Mouse (Mus musculus): ENCODE results near the gene Lrrc45. TPM values are rescaled to one million over a fixed set of nuclear protein-coding genes. Genes with fewer than 3 reads are reported as not detected.

Lrrc45 gene
- polyA plus RNA-seq, 1 experiment from 2014 or later, result 13.5 TPM

DNA sequence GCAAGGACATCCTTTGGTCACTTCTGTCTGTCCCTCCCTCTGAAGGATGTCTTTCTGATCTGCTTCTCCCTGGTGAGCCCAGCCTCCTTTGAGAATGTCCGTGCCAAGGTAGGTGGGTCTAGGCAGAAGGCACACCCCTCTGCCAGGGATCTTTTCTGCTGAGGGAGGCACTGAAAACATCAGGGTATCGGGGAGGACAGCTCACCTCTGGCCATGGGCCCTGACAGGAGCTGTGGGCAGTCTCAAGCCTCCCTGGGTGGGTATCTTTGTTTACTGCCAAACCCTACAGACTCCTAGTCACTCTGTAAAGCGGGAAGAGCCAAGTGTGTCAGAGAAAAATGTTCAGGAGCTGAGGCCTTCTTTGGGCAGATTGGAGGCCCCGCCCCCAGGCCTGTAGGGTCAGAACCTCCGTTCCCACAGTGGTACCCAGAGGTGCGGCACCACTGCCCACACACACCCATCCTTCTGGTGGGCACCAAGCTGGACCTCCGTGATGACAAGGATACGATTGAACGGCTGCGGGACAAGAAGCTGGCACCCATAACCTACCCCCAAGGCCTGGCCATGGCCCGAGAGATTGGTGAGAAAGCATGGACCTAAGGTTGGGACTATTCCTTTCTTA, 9.1 kb downstream of the Lrrc45 start:
- Histone ChIP-seq H3K27ac (ENCODE audit: low read depth, low read length) (no peak overlapping the region), H3K4me1 (replicated peaks; ENCODE audit: control insufficient read depth, insufficient read depth, low read length) (0 out of 2 replicates have a peak, but pooled peaks cover 17% of the 10 kb centered on the region), H3K4me3 (ENCODE audit: low read depth, low read length) (no peak overlapping the region), H3K4me2 (replicated peaks; ENCODE audit: low read depth) (no peak overlapping the region), H3K9ac (ENCODE audit: low read depth, low read length) (no peak overlapping the region), H3K9me3 (ENCODE audit: control insufficient read depth) (no peaks in the 10 kb centered on the region), H3K36me3 (ENCODE audit: control insufficient read depth, insufficient read depth) (peaks cover 24% of the 10 kb centered on the region), H3K27me3 (replicated peaks; ENCODE audit: control insufficient read depth, insufficient read depth, low read length) (no peaks in the 10 kb centered on the region)
- WGBS, result 87% methylated on average over 11 of the region's 11 CpGs
- no peak for TF ChIP-seq CTCF (IDR thresholded peaks at IDR 0.05; ENCODE audit: low read depth)
- no peak for ATAC-seq

DNA sequence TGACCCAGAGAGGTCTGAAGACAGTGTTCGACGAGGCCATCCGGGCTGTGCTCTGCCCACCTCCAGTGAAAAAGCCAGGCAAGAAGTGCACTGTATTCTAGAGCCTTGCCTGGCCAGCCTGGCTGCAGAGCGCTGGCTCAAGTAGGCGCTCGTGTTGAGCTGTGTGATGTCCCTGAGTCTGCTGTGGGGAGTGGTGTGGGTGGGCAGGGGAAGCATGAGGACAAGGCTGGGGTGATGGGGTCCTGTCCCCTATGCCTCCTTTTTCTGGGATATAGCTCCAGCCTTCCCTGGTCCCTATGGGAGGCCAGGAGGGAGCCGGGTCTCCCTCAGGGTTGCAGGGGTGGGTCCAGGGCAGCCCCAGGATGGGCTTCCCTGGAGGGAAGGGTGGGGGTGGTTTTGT, 9.8 kb downstream of the Lrrc45 start:
- no peak for TF ChIP-seq CTCF (IDR thresholded peaks at IDR 0.05; ENCODE audit: low read depth)
- Histone ChIP-seq H3K27ac (ENCODE audit: low read depth, low read length) (no peak overlapping the region), H3K36me3 (ENCODE audit: control insufficient read depth, insufficient read depth) (peaks cover 18% of the 10 kb centered on the region), H3K27me3 (replicated peaks; ENCODE audit: control insufficient read depth, insufficient read depth, low read length) (no peaks in the 10 kb centered on the region), H3K4me1 (replicated peaks; ENCODE audit: control insufficient read depth, insufficient read depth, low read length) (0 out of 2 replicates have a peak, but pooled peaks cover 17% of the 10 kb centered on the region), H3K4me3 (ENCODE audit: low read depth, low read length) (no peak overlapping the region), H3K4me2 (replicated peaks; ENCODE audit: low read depth) (no peak overlapping the region), H3K9me3 (ENCODE audit: control insufficient read depth) (no peaks in the 10 kb centered on the region), H3K9ac (ENCODE audit: low read depth, low read length) (no peak overlapping the region)
- WGBS, result 91% methylated on average over 7 of the region's 7 CpGs
- ATAC-seq, result no peak

DNA sequence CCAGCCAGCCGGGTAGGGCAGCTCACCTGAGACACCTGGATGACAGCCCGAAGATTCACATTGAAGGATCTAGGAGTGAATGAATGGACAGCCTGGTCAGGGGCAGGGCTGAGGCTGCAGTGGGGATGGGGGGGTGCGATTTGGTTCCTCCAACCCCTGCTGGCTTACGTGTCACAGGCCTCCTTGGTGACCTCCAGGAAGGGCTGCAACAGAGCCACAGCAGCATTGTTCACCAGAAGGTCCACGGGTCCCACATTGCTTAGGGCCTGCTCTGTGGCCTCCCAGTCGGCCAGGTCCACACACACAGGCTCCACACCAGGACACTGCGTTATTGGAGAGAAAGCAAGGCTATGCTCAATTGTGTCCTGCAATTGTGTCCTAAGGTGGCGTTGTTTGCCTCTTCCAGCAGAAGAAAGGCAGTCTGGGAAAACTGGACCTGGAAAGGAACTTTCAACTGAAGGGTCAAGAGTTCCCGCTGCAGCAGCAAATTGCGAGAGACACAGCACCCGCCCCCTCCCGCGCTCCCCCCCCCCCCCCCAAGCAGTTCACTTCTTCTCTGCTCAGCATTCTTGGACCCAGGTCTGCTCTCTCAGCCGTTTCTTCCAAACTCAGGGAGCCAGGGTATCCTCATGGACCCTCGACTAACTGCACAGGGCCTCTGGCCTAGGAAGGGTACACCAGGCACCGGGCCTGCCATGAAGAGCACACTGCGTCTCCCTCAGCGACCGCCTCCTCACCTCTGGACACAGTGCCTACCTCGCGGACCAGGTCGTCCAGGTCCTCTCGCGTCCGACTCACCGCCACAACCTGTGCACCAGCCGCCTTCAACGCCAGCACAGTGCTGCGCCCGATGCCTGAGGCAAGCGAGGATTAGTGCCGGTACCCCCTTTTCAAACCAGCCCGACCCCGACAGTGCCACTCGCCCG, 12.8 kb downstream of the Lrrc45 start:
- Histone ChIP-seq H3K4me2 (replicated peaks; ENCODE audit: low read depth) (peak overlapping the region; percentile 92), H3K27me3 (replicated peaks; ENCODE audit: control insufficient read depth, insufficient read depth, low read length) (no peaks in the 10 kb centered on the region), H3K9me3 (ENCODE audit: control insufficient read depth) (no peaks in the 10 kb centered on the region), H3K27ac (ENCODE audit: low read depth, low read length) (peak overlapping the region; percentile 46; the same call in 1 of the 2 replicates), H3K4me1 (replicated peaks; ENCODE audit: control insufficient read depth, insufficient read depth, low read length) (0 out of 2 replicates have a peak, but pooled peaks cover 11% of the 10 kb centered on the region), H3K36me3 (ENCODE audit: control insufficient read depth, insufficient read depth) (peaks cover 8% of the 10 kb centered on the region; the same call in 1 of the 2 replicates), H3K4me3 (ENCODE audit: low read depth, low read length) (peak overlapping the region; percentile 63), H3K9ac (ENCODE audit: low read depth, low read length) (peak overlapping the region; percentile 40; the same call in 1 of the 2 replicates)
- ATAC-seq, result peak; percentile 42
- 17% methylated on average over 33 of the region's 36 CpGs for WGBS
- TF ChIP-seq CTCF (IDR thresholded peaks at IDR 0.05; ENCODE audit: low read depth), result 0 out of 2 replicates have a peak, but pooled peaks have one; percentile 4

DNA sequence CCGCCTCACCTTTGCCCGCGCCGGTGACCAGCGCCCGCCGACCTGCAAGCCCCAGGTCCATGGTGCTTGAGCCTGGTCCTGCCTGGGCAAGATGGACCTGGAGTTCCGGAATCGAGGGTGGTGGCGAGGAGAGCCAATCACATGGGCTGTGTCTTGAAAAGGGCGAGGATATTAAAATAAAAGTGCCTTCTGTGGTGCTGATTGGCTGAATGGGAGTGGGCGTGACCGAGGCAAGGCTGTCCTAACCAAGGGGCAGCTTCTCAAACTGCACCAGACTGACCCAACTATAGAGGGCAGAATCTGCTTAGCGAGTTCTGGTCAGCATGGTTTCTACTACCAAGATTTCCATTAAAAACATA, 13.4 kb downstream of the Lrrc45 start, which contains the start of gene Dcxr:
Gene Dcxr, minus strand, starts transcription at position 113 of the 359 bp plus-strand sequence.
- Histone ChIP-seq H3K36me3 (ENCODE audit: control insufficient read depth, insufficient read depth) (peaks cover 8% of the 10 kb centered on the region; the same call in 1 of the 2 replicates), H3K9ac (ENCODE audit: low read depth, low read length) (peak within 1 kb of the TSS; percentile 40; the same call in 1 of the 2 replicates), H3K27ac (ENCODE audit: low read depth, low read length) (peak within 1 kb of the TSS; percentile 46; the same call in 1 of the 2 replicates), H3K27me3 (replicated peaks; ENCODE audit: control insufficient read depth, insufficient read depth, low read length) (no peaks in the 10 kb centered on the region), H3K4me2 (replicated peaks; ENCODE audit: low read depth) (peak within 1 kb of the TSS; percentile 92), H3K4me3 (ENCODE audit: low read depth, low read length) (peak within 1 kb of the TSS; percentile 63), H3K4me1 (replicated peaks; ENCODE audit: control insufficient read depth, insufficient read depth, low read length) (0 out of 2 replicates have a peak, but pooled peaks cover 6% of the 10 kb centered on the region), H3K9me3 (ENCODE audit: control insufficient read depth) (no peaks in the 10 kb centered on the region)
- WGBS, result under 1% methylated on average over 14 of the region's 14 CpGs
- TF ChIP-seq CTCF (IDR thresholded peaks at IDR 0.05; ENCODE audit: low read depth), result peak; percentile 70
- peak; percentile 82 for ATAC-seq

DNA sequence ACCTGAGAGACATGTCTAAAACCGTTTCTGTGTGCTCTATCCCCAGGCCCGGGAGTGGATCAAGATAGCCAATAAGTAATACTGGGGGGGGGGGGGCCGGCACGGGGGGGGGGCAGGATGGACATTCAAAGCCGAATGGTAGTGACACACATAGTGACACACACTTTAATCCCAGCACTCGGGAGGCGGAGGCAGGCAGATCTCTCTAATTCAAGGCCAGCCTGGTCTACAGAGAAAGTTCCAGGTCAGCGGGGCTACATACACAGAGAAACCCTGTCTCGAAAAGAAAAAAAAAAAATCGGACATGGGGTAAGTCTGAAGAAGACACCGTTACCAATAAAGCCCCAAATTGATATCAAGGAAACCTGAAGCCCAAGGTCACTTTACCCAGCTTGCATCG, 13.8 kb downstream of the Lrrc45 start:
- H3K4me2 ChIP-seq (replicated peaks; ENCODE audit: low read depth), result peak overlapping the region; percentile 92
- no peak overlapping the region for H3K9ac ChIP-seq (ENCODE audit: low read depth, low read length)
- 57% methylated on average over 12 of the region's 12 CpGs for whole genome bisulfite sequencing
- H3K36me3 ChIP-seq (ENCODE audit: control insufficient read depth, insufficient read depth), result peaks cover 8% of the 10 kb centered on the region; the same call in 1 of the 2 replicates
- 0 out of 2 replicates have a peak, but pooled peaks cover 4% of the 10 kb centered on the region for H3K4me1 ChIP-seq (replicated peaks; ENCODE audit: control insufficient read depth, insufficient read depth, low read length)
- no peak for ATAC-seq
- no peaks in the 10 kb centered on the region for H3K27me3 ChIP-seq (replicated peaks; ENCODE audit: control insufficient read depth, insufficient read depth, low read length)
- TF ChIP-seq CTCF (IDR thresholded peaks at IDR 0.05; ENCODE audit: low read depth), result no peak
- H3K4me3 ChIP-seq (ENCODE audit: low read depth, low read length), result no peak overlapping the region
- H3K27ac ChIP-seq (ENCODE audit: low read depth, low read length), result no peak overlapping the region
- no peaks in the 10 kb centered on the region for H3K9me3 ChIP-seq (ENCODE audit: control insufficient read depth)
